Mouse (Mus musculus) limb, embryonic 12.5 days (tissue): ENCODE data around the gene Uvrag. TPM values are rescaled to one million over a fixed set of nuclear protein-coding genes. Genes with fewer than 3 reads are reported as not detected.

Experiments used
- ATAC-seq: fragments of 200-750 bp; cut with Nextera tagmentation; 2 replicates; pipeline ENCODE4 v1.8.0; 2017; ENCODE audit warnings: low read depth, moderate TSS enrichment; ENCODE audit not compliant: insufficient number of reproducible peaks, insufficient read depth, low FRiP score, low TSS enrichment
- H3K27ac ChIP-seq: fragments of 300-500 bp; sonication (generic); 2 replicates; pipeline ENCODE4 v1.5.1; 2016; ENCODE audit warnings: mild to moderate bottlenecking, moderate library complexity
- H3K27me3 ChIP-seq: fragments of 300-500 bp; sonication (generic); 2 replicates; pipeline ENCODE4 v1.6.1; 2016; ENCODE audit warnings: mild to moderate bottlenecking, moderate library complexity
- H3K36me3 ChIP-seq: fragments of 300-500 bp; sonication (generic); 2 replicates; pipeline ENCODE4 v1.6.1; 2016; ENCODE audit warnings: mild to moderate bottlenecking, moderate library complexity
- H3K4me1 ChIP-seq: fragments of 300-500 bp; sonication (generic); replicated peaks from 2 replicates; pipeline ENCODE4 v1.6.1; 2016
- H3K4me2 ChIP-seq: fragments of 300-500 bp; sonication (generic); 2 replicates; pipeline ENCODE4 v1.6.1; 2016; ENCODE audit warnings: mild to moderate bottlenecking, moderate library complexity
- H3K4me3 ChIP-seq: fragments of 300-500 bp; sonication (generic); replicated peaks from 2 replicates; pipeline ENCODE4 v1.5.1; 2016; ENCODE audit warnings: mild to moderate bottlenecking
- H3K9ac ChIP-seq: fragments of 300-500 bp; sonication (generic); replicated peaks from 2 replicates; pipeline ENCODE4 v1.6.1; 2016; ENCODE audit warnings: mild to moderate bottlenecking, moderate library complexity
- H3K9me3 ChIP-seq: fragments of 300-500 bp; sonication (generic); 2 replicates; pipeline ENCODE4 v1.6.1; 2016; ENCODE audit warnings: mild to moderate bottlenecking, moderate library complexity
- WGBS: fragments of 180-500 bp; shearing (Covaris S2); methylation state at CpG from one replicate; pipeline ENCODE4 v1.1.7; 2016; 5-methylcytosine and 5-hydroxymethylcytosine counted together
- polyA plus RNA-seq: library from polyadenylated mRNA; unstranded; fragments of >200 nt; fragmentation: Nextera tagmentation; extraction: Ambion mirVana; gene quantifications from 2 replicates; pipeline ENCODE4 v1.2.1, GENCODE M21; 2016

The Uvrag gene
- polyA plus RNA-seq, 1 experiment from 2014 or later = 17.4 TPM

DNA sequence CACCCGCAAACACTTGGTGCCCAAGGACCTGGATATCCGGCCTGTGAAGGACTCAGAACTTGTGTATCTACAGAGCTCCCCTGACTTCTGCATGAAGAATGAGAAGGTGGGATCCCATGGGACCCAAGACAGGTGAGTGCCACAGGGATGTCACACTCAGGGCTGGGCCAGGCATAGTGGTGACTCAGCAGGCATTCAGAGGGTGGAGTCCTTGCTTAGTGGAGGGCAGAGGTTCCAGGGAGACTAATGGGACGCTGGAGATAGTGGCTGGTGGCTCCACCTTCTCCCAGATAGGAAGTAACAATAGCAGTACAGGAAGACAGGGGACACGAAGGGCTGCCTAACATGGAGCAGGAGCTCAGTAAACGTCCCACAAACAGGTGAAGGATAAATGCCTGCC, 290.6 kb downstream of the Uvrag start:
- peaks cover 78% of the 10 kb centered on the region for H3K36me3 ChIP-seq
- H3K4me2 ChIP-seq = 0 out of 2 replicates have a peak overlapping the region, but pooled peaks have one; percentile 17
- no peak for ATAC-seq
- WGBS = 87% methylated on average over 5 of the region's 5 CpGs
- H3K27me3 ChIP-seq = peaks cover 53% of the 10 kb centered on the region
- peaks cover 42% of the 10 kb centered on the region for H3K4me1 ChIP-seq
- H3K27ac ChIP-seq = no peak overlapping the region
- no peaks in the 10 kb centered on the region for H3K9me3 ChIP-seq
- H3K4me3 ChIP-seq = no peak overlapping the region
- no peak overlapping the region for H3K9ac ChIP-seq

DNA sequence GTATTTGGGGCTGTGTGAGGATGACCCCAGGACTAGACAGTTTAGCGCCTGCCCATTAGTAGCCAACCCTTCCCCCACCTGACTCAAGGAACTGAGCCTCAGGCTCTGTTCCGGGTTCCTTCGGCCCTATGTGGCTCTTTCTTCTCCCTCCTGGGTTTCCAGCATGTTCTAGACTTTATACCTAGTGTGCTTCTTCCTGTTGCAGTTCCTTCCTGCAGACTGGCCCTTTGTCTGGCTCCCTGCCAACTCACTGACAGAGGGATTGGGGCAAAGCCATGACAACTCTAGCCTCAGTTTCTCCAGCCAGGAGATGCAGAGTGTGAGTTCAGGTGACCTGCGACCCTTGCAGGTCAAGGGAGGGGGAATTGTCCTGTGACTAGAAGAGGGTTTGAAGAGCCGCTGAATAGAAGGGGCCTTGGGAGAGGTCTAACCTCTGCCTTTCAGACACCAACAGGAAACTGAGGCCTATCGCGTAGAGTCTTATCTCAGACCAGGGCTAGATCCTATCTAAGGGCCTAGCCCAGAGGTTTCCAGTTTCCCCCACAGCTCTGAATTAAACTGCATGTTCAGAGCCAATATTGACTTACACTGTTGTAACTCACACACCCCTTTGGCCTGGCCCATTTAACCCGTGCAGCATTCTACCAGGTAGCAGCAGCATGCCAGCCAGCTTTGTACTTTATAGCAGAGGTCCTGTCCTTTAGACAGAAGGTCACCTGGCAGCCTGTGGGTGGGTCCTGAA, 291.9 kb downstream of the Uvrag start:
- peaks cover 76% of the 10 kb centered on the region for H3K36me3 ChIP-seq

GRCm38 (mm10) chr7:98843649-98844048, 297.3 kb downstream of the Uvrag start:
- H3K36me3 ChIP-seq = peaks cover 27% of the 10 kb centered on the region
- peaks cover 89% of the 10 kb centered on the region for H3K27me3 ChIP-seq
- peak overlapping the region; percentile 26; the same call in 1 of the 2 replicates for H3K4me2 ChIP-seq
- peaks cover 82% of the 10 kb centered on the region for H3K4me1 ChIP-seq
- WGBS = 6% methylated on average over 7 of the region's 7 CpGs
- H3K27ac ChIP-seq = peak overlapping the region; percentile 8; the same call in 1 of the 2 replicates
- no peak overlapping the region for H3K4me3 ChIP-seq
- no peak for ATAC-seq
- H3K9me3 ChIP-seq = no peaks in the 10 kb centered on the region
- 0 out of 2 replicates have a peak overlapping the region, but pooled peaks have one; percentile 23 for H3K9ac ChIP-seq

More for the DNA sequence above, 291.9 kb downstream of the Uvrag start:
- Histone ChIP-seq H3K4me3 (no peak overlapping the region), H3K27ac (no peak overlapping the region; the same call in 1 of the 2 replicates), H3K4me1 (peaks cover 50% of the 10 kb centered on the region), H3K9me3 (no peaks in the 10 kb centered on the region), H3K27me3 (peaks cover 60% of the 10 kb centered on the region), H3K4me2 (no peak overlapping the region), H3K9ac (no peak overlapping the region)
- 91% methylated on average over 8 of the region's 8 CpGs for WGBS
- no peak for ATAC-seq

GRCm38 (mm10) chr7:98842997-98843396, 297.9 kb downstream of the Uvrag start:
- H3K4me2 ChIP-seq = no peak overlapping the region
- no peaks in the 10 kb centered on the region for H3K9me3 ChIP-seq
- H3K4me1 ChIP-seq = peaks cover 85% of the 10 kb centered on the region
- no peak overlapping the region for H3K4me3 ChIP-seq
- H3K27me3 ChIP-seq = peaks cover 89% of the 10 kb centered on the region
- no peak overlapping the region for H3K27ac ChIP-seq
- H3K9ac ChIP-seq = no peak overlapping the region
- H3K36me3 ChIP-seq = peaks cover 20% of the 10 kb centered on the region
- WGBS = 80% methylated on average over 3 of the region's 3 CpGs
- ATAC-seq = no peak

- Histone ChIP-seq H3K4me2 (peak overlapping the region; percentile 96), H3K27ac (no peak overlapping the region), H3K4me3 (peak overlapping the region; percentile 71; the same call in 1 of the 2 replicates), H3K4me1 (peaks cover 90% of the 10 kb centered on the region), H3K9ac (no peak overlapping the region), H3K9me3 (no peaks in the 10 kb centered on the region), H3K27me3 (peaks cover 89% of the 10 kb centered on the region), H3K36me3 (peaks cover 8% of the 10 kb centered on the region; the same call in 1 of the 2 replicates)
- 27% methylated on average over 3 of the region's 3 CpGs for WGBS
- ATAC-seq = no peak
These were observed 299.1 kb downstream of the Uvrag start for GRCm38 (mm10) chr7:98841802-98842201.

- no peak for ATAC-seq
- H3K9ac ChIP-seq = no peak overlapping the region; the same call in 1 of the 2 replicates
- WGBS = 23% methylated on average over 3 of the region's 3 CpGs
These were observed 300.2 kb downstream of the Uvrag start for GRCm38 (mm10) chr7:98840771-98841170.

DNA sequence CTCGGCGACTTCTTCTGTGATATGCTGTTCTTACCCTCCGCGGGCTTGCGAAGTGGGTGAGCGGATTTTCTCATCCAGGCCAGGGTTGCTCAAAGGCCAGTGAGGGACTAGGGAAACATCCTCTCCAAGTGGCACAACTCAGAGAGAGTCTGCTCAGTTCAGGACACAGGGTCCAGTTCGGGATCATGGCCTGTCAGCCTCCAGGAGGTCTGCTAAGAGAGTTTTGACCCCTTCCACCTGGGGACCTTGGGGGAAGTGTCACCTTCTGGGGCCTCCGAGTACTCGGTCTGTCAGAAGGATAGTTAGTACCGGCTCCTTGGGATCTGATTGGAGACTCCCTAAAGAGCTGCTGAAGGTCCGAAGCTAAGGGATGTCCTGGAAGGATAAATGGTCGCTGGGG, 301.6 kb downstream of the Uvrag start:
- no peaks in the 10 kb centered on the region; the same call in 1 of the 2 replicates for H3K36me3 ChIP-seq
- H3K4me1 ChIP-seq = peaks cover 89% of the 10 kb centered on the region
- WGBS = 3% methylated on average over 12 of the region's 12 CpGs
- 0 out of 2 replicates have a peak overlapping the region, but pooled peaks have one; percentile 26 for H3K27ac ChIP-seq
- H3K9ac ChIP-seq = peak overlapping the region; percentile 61
- peak overlapping the region; percentile 96 for H3K4me2 ChIP-seq
- peak overlapping the region; percentile 71 for H3K4me3 ChIP-seq
- H3K9me3 ChIP-seq = no peaks in the 10 kb centered on the region
- H3K27me3 ChIP-seq = peaks cover 97% of the 10 kb centered on the region
- ATAC-seq = no peak

More at GRCm38 (mm10) chr7:98840771-98841170, 300.2 kb downstream of the Uvrag start:
- H3K4me2 ChIP-seq = peak overlapping the region; percentile 96
- peak overlapping the region; percentile 71 for H3K4me3 ChIP-seq
- no peak overlapping the region for H3K27ac ChIP-seq
- no peaks in the 10 kb centered on the region for H3K9me3 ChIP-seq
- peaks cover 88% of the 10 kb centered on the region for H3K4me1 ChIP-seq
- H3K36me3 ChIP-seq = no peaks in the 10 kb centered on the region; the same call in 1 of the 2 replicates
- H3K27me3 ChIP-seq = peaks cover 90% of the 10 kb centered on the region

DNA sequence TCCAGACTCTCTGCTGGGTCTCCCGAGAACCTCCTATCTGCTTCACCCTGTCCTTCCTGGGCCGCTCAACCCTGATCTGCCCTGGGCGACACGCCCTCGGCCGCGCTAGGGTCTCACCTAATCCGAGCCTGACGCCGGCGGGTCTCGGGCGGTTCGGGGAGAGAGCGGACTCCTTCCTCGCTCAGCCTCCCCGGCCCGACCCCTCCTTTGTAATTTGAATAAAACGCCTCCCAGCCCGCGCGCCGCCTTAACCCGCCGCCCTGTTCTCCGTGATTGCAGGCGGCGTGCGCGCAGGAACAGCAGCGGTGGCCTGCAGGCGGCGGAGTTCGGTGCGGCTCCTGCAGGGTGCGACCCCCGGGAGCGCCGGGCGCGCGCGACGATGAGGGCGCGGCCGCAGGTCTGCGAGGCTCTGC, 302.2 kb downstream of the Uvrag start:
- Histone ChIP-seq H3K36me3 (no peaks in the 10 kb centered on the region), H3K27me3 (peaks cover 96% of the 10 kb centered on the region), H3K4me2 (peak overlapping the region; percentile 96), H3K9ac (peak overlapping the region; percentile 61), H3K4me1 (peaks cover 85% of the 10 kb centered on the region), H3K9me3 (no peaks in the 10 kb centered on the region), H3K27ac (peak overlapping the region; percentile 26), H3K4me3 (peak overlapping the region; percentile 71)
- peak; percentile 36; the same call in 1 of the 2 replicates for ATAC-seq
- WGBS = under 1% methylated on average over 48 of the region's 48 CpGs

GRCm38 (mm10) chr7:98837901-98838300, 303.0 kb downstream of the Uvrag start:
- Histone ChIP-seq H3K4me2 (peak overlapping the region; percentile 96), H3K27ac (peak overlapping the region; percentile 81), H3K9me3 (no peaks in the 10 kb centered on the region), H3K27me3 (peaks cover 99% of the 10 kb centered on the region), H3K4me1 (peaks cover 77% of the 10 kb centered on the region), H3K9ac (peak overlapping the region; percentile 81), H3K4me3 (peak overlapping the region; percentile 71), H3K36me3 (no peaks in the 10 kb centered on the region)
- under 1% methylated on average over 17 of the region's 17 CpGs for WGBS
- peak; percentile 34; the same call in 1 of the 2 replicates for ATAC-seq

DNA sequence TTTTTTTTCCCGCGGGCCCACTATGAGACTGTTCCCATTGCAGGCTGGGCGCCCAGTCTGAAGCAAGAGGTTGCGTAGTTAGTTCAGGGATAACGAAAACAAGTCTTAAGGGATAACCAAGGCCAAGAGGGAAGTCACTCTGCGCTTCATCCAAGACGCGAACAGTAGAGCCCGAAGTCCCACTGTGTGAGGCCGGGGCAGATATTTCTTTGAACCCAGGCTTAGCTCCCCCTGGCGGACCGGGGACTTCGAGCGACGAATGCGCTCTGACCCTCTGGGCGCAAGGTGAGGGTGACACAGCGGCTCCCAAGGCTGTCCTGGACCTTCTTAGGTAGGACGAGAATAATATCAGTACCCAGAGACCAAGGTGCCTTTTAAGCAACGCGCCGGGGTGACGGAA, 304.3 kb downstream of the Uvrag start:
- WGBS = under 1% methylated on average over 23 of the region's 23 CpGs
- peaks cover 99% of the 10 kb centered on the region for H3K27me3 ChIP-seq
- peak overlapping the region; percentile 71 for H3K4me3 ChIP-seq
- H3K9me3 ChIP-seq = no peaks in the 10 kb centered on the region
- peak overlapping the region; percentile 81 for H3K27ac ChIP-seq
- H3K4me1 ChIP-seq = peaks cover 64% of the 10 kb centered on the region
- no peaks in the 10 kb centered on the region for H3K36me3 ChIP-seq
- peak overlapping the region; percentile 81 for H3K9ac ChIP-seq
- ATAC-seq = no peak
- peak overlapping the region; percentile 96 for H3K4me2 ChIP-seq
